Mouse (Mus musculus) stomach, postnatal 0 days (tissue): ENCODE data around the gene Tekt5.

Experiments used
- CTCF ChIP-seq: IDR thresholded peaks from 2 replicates; pipeline ENCODE4 v1.5.1; 2016; ENCODE audit warnings: antibody characterized with exemption, low read depth, mild to moderate bottlenecking, moderate library complexity
- EP300 ChIP-seq: optimal IDR thresholded peaks from 2 replicates; pipeline ENCODE3; 2016; ENCODE audit warnings: antibody characterized with exemption

DNA sequence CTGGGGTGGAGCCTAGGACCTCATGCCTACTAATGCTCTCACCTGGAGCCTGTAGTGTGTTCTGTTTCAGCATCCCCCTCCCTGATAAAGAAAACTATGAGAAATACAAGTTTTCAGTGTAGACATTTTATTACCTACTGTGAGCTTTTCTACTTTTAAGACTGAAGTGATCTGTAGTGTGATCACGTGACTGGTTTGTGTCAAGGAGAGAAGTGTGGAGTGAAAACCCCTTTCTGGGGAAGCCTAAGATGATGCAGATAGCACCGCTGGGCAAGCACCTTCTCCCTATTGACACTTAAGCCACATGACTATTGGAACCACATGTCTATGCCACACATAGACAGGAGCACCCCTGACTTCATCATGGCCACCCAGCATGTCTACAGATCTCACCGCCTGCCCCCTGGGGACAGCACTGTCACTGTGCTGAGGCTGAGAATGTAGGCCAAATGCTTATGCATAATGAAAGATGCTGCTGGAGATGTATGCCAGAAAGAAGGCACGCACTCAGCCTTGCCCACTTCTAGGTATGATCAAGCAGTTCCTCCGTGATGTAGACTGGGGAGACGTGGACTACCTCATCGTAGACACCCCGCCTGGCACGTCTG, 25.3 kb upstream of the Tekt5 start:
- TF ChIP-seq CTCF (no peak), EP300 (no peak)
